Mouse (Mus musculus) G1E (cell line): Measurements from ENCODE around the gene Efcab10. TPM values are rescaled to one million over a fixed set of nuclear protein-coding genes. Genes with fewer than 3 reads are reported as not detected.

Experiments used
- ATAC-seq: 2 replicates; pipeline ENCODE4 v1.8.0; 2016; ENCODE audit warnings: mild to moderate bottlenecking; ENCODE audit not compliant: insufficient number of reproducible peaks, poor library complexity, low FRiP score, severe bottlenecking; ENCODE audit errors: extremely low read depth
- DNase-seq: peaks from one replicate; pipeline ENCODE4 v3.0.0; 2012; ENCODE audit warnings: low spot score
- H3K27me3 ChIP-seq: 2 replicates; pipeline ENCODE4 v1.6.1; 2012; ENCODE audit warnings: mild to moderate bottlenecking, low read length, inconsistent platforms; ENCODE audit not compliant: insufficient read depth
- H3K36me3 ChIP-seq: replicated peaks from 2 replicates; pipeline ENCODE3; 2012; ENCODE audit warnings: mild to moderate bottlenecking, inconsistent platforms
- H3K4me1 ChIP-seq: 2 replicates; pipeline ENCODE4 v1.6.1; 2012; ENCODE audit warnings: low read depth, low read length, inconsistent platforms, mixed read lengths; ENCODE audit not compliant: insufficient read depth
- H3K4me3 ChIP-seq: 2 replicates; pipeline ENCODE4 v1.5.1; 2012; ENCODE audit warnings: low read depth, mild to moderate bottlenecking, inconsistent platforms, low read length, moderate library complexity, mixed read lengths
- H3K9me3 ChIP-seq: replicated peaks from 2 replicates; pipeline ENCODE4 v1.6.1; 2012; ENCODE audit warnings: inconsistent platforms
- CTCF ChIP-seq: IDR thresholded peaks from 2 replicates; pipeline ENCODE4 v1.5.1; 2012; ENCODE audit warnings: low read depth, low read length, inconsistent platforms, mixed read lengths
- GATA1 ChIP-seq: IDR thresholded peaks from 2 replicates; pipeline ENCODE4 v1.6.1; 2012; ENCODE audit warnings: borderline replicate concordance, low read length, inconsistent platforms, mixed read lengths
- GATA2 ChIP-seq: IDR thresholded peaks from 2 replicates; pipeline ENCODE4 v1.6.1; 2012; ENCODE audit warnings: low read depth, low read length, inconsistent platforms, borderline replicate concordance
- POLR2AphosphoS5 ChIP-seq: IDR thresholded peaks from 2 replicates; pipeline ENCODE4 v1.6.1; 2012; ENCODE audit warnings: low read depth, low read length, inconsistent platforms; ENCODE audit not compliant: insufficient replicate concordance
- TAL1 ChIP-seq: conservative IDR thresholded peaks from 2 replicates; pipeline ENCODE4 v1.6.1; 2012; ENCODE audit warnings: low read depth, low read length, inconsistent platforms, mixed read lengths
- polyA plus RNA-seq: library from polyadenylated mRNA; stranded (reverse); fragments of >175 nt; gene quantifications from 2 replicates; pipeline ENCODE4 v1.2.3, GENCODE M21; 2012
- total RNA-seq, 2 experiments: library from RNA; stranded (forward) in 1 of 2; stranded (reverse) in 1 of 2; fragments of 200-1000 nt in 1 of 2; fragments of >200 nt in 1 of 2; fragmentation: Nextera tagmentation in 1 of 2; gene quantifications; 2 replicates each; pipeline ENCODE4 v1.2.3; 2014 to 2017

Gene Efcab10
- total RNA-seq (2014; fragmentation: Nextera tagmentation) (not detected in 2 replicates), total RNA-seq (2017) (not detected in 2 replicates), polyA plus RNA-seq (not detected in 2 replicates)

- TF ChIP-seq GATA1 (no peak), TAL1 (no peak), CTCF (no peak), GATA2 (no peak), POLR2AphosphoS5 (no peak)
- ATAC-seq (no peak), DNase-seq (no peak)
- Histone ChIP-seq H3K27me3 (peaks cover 22% of the 10 kb centered on the region), H3K36me3 (no peaks in the 10 kb centered on the region), H3K4me3 (no peak within 1 kb of the TSS), H3K4me1 (no peaks in the 10 kb centered on the region), H3K9me3 (no peaks in the 10 kb centered on the region)
These were observed at the start of gene Efcab10 for GRCm38 (mm10) chr12:33394804-33395623. Gene Efcab10, plus strand, starts transcription at chr12:33394854.

GRCm38 (mm10) chr12:33344970-33345772 is 49.5 kb upstream of the Efcab10 start:
- TF ChIP-seq GATA1 (no peak), POLR2AphosphoS5 (no peak), CTCF (no peak), TAL1 (no peak), GATA2 (no peak)
- no peak overlapping the region for H3K4me3 ChIP-seq
- DNase-seq (no peak), ATAC-seq (no peak)
- peaks cover 99% of the 10 kb centered on the region for H3K36me3 ChIP-seq
- peaks cover 14% of the 10 kb centered on the region for H3K4me1 ChIP-seq
- H3K27me3 ChIP-seq, result no peaks in the 10 kb centered on the region
- peaks cover 12% of the 10 kb centered on the region for H3K9me3 ChIP-seq

- TF ChIP-seq GATA2 (no peak), GATA1 (no peak), POLR2AphosphoS5 (no peak), TAL1 (no peak), CTCF (no peak)
- H3K27me3 ChIP-seq, result no peaks in the 10 kb centered on the region
- no peak overlapping the region for H3K4me3 ChIP-seq
- H3K4me1 ChIP-seq, result peaks cover 10% of the 10 kb centered on the region
- no peak for ATAC-seq
- peaks cover 14% of the 10 kb centered on the region for H3K9me3 ChIP-seq
- DNase-seq, result no peak
- peaks cover 99% of the 10 kb centered on the region for H3K36me3 ChIP-seq
These were observed 48.8 kb upstream of the Efcab10 start for GRCm38 (mm10) chr12:33345773-33346435.

GRCm38 (mm10) chr12:33352671-33353070 is 42.0 kb upstream of the Efcab10 start:
- Histone ChIP-seq H3K36me3 (peaks cover 98% of the 10 kb centered on the region), H3K9me3 (peaks cover 14% of the 10 kb centered on the region), H3K4me3 (no peak overlapping the region), H3K27me3 (no peaks in the 10 kb centered on the region), H3K4me1 (no peaks in the 10 kb centered on the region; the same call in 1 of the 2 replicates)
- no peak for ATAC-seq
- TF ChIP-seq GATA1 (no peak), TAL1 (no peak)
- no peak for DNase-seq

- H3K27me3 ChIP-seq, result no peaks in the 10 kb centered on the region
- no peak for ATAC-seq
- no peak for TF ChIP-seq POLR2AphosphoS5
- no peak for DNase-seq
- H3K36me3 ChIP-seq, result peaks cover 96% of the 10 kb centered on the region
- no peaks in the 10 kb centered on the region for H3K4me1 ChIP-seq
- H3K4me3 ChIP-seq, result no peak overlapping the region
- no peaks in the 10 kb centered on the region for H3K9me3 ChIP-seq
These were observed 36.3 kb upstream of the Efcab10 start for GRCm38 (mm10) chr12:33358345-33358744.

- ATAC-seq, result no peak
These were observed 35.4 kb upstream of the Efcab10 start for GRCm38 (mm10) chr12:33359209-33359608.

More at GRCm38 (mm10) chr12:33359209-33359608, 35.4 kb upstream of the Efcab10 start:
- Histone ChIP-seq H3K4me3 (no peak overlapping the region), H3K9me3 (no peaks in the 10 kb centered on the region), H3K27me3 (no peaks in the 10 kb centered on the region), H3K4me1 (no peaks in the 10 kb centered on the region), H3K36me3 (peaks cover 96% of the 10 kb centered on the region)
- TF ChIP-seq TAL1, result no peak
- no peak for TF ChIP-seq GATA1
- TF ChIP-seq POLR2AphosphoS5, result no peak
- no peak for TF ChIP-seq CTCF
- TF ChIP-seq GATA2, result no peak
- DNase-seq, result no peak
